Mouse (Mus musculus): ENCODE data around the gene Fam83e. TPM values are rescaled to one million over a fixed set of nuclear protein-coding genes. Genes with fewer than 3 reads are reported as not detected.

Gene Fam83e
- total RNA-seq, 2 experiments from 2014 or later, result 0.37 to 0.41 TPM

DNA sequence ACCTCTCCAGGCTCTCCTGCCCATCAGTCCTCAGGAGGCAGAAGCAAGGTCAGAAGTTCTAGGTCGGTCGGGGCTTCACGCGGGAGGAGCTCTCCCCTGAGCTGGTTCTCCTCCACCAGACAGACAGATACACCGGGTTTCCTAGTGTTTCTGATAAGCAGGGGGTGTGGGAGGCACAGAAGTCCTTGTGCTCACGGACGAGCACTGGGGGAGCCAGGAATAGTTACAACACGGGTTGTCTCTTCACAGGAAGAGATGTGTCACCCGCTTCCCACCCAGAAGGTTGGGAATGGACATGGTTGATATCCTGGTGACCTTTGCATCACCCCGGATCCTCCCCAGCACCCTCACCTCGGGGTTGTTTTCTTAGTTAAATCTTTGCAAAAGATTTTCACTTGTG is 31.2 kb upstream of the Fam83e start:
- intact Hi-C loops (cut with DNase I), result no loop called here
- no peak for TF ChIP-seq CTCF (IDR thresholded peaks at IDR 0.05)
- Histone ChIP-seq H3K4me3 (no peak overlapping the region), H3K27ac (no peak overlapping the region)
- DNase-seq (ENCODE audit: extremely low spot score in 1 of 2, low spot score in 2 of 2), result no peak

DNA sequence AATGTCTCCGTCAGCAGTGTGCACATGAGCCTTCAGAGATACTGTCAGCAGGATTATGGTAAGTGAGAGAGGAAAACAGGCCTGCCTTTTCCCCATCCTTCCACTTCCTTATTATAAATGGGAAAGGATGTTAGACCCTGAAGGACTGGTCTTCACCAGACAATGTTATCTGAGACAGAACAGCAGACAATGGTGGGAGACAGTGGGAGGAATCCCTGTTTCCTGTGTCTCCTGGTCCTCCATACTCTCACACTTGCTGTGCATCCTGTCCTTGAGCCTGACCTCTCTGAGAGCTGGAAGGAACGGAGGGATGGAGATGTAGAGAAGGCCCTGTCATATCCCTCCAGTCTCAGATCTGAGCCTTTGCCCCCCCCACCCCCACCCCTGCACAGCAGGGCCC is 28.6 kb upstream of the Fam83e start:
- Histone ChIP-seq H3K27ac (no peak overlapping the region), H3K4me3 (no peak overlapping the region)
- intact Hi-C loops (cut with DNase I), result no loop called here
- DNase-seq (ENCODE audit: extremely low spot score in 1 of 2, low spot score in 2 of 2), result no peak
- TF ChIP-seq CTCF (IDR thresholded peaks at IDR 0.05), result no peak

DNA sequence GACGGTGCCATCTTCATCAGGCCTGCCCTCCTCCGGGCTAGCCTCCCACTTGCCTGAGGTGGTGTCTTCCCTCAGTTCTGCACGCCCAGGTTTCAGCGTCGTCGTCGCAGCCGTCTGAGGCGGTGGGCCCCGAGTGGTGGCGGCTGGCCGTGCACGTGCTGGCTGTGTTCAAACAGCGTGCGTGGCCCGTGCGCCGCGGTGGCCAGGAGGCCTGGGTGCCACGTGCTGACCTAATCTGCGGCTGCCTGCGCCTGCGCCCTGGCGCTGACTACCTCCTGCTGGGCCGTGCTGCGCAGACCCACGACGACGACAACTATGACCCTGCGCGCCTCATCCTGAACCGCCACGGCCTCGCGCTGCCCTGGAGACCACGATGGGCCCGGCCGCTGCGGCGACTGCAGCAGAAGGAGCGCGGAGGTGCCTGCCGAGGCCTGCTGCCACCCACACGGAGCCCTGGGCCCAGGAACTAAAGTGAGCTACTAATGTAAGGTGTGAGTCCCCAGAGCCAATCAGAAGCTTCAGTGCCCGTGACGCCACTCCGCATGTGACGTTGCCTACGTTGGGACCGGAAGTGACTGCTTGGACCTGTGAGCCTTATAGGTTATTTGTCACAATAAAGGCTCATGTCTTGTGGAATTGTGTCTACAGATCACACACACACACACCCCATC is 27.0 kb upstream of the Fam83e start, which contains the start of gene Sec1:
Sec1 (minus strand) TSS at position 482 of the 671 bp plus-strand sequence.
- H3K4me3 ChIP-seq, result no peak within 1 kb of the TSS
- no peak within 1 kb of the TSS for H3K27ac ChIP-seq
- intact Hi-C loops (cut with DNase I), result no loop called here
- no peak for DNase-seq (ENCODE audit: extremely low spot score in 1 of 2, low spot score in 2 of 2)
- no peak for TF ChIP-seq CTCF (IDR thresholded peaks at IDR 0.05)

DNA sequence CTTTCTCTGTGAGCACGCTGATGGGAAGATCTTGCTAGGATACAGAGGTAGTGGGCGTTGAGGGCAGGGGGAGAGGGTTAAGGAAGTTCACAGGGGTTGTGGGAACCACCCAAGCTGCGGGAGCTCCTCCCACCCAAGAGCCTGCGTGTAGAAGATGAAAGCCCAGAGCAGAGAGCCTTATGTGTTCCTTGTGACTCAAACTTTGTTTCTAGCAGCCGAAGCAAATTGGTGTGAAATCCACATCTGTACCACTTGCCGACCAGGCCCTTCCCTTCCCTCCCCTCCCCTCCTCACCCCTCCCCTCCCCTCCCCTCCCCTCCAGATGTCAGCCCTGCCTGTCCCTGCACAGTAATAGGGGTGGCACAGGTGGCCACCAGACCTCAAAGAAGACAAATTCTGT is 25.9 kb upstream of the Fam83e start:
- H3K27ac ChIP-seq, result no peak overlapping the region
- no peak for DNase-seq (ENCODE audit: extremely low spot score in 1 of 2, low spot score in 2 of 2)
- intact Hi-C loops (cut with DNase I), result no loop called here
- no peak overlapping the region for H3K4me3 ChIP-seq
- no peak for TF ChIP-seq CTCF (IDR thresholded peaks at IDR 0.05)

DNA sequence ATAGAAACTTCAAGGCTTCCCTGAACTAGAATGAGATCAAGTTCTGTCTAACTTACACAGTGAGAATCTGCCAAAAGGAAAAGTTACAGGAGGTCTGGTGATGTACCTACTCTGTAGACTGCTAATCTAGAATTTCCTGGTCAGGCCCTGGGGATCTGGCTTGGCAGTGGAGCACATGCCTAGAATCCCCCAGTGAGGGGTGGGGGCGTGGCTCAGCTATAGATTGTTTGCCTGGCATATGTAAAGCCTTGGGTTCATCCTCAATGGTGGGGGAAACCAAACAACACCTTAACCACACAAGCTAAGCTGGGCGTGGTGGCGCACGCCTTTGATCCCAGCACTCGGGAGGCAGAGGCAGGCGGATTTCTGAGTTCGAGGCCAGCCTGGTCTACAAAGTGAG is 23.1 kb upstream of the Fam83e start:
- Histone ChIP-seq H3K4me3 (no peak overlapping the region), H3K27ac (no peak overlapping the region)
- no peak for DNase-seq (ENCODE audit: extremely low spot score in 1 of 2, low spot score in 2 of 2)
- intact Hi-C loops (cut with DNase I), result no loop called here
- TF ChIP-seq CTCF (IDR thresholded peaks at IDR 0.05), result no peak

DNA sequence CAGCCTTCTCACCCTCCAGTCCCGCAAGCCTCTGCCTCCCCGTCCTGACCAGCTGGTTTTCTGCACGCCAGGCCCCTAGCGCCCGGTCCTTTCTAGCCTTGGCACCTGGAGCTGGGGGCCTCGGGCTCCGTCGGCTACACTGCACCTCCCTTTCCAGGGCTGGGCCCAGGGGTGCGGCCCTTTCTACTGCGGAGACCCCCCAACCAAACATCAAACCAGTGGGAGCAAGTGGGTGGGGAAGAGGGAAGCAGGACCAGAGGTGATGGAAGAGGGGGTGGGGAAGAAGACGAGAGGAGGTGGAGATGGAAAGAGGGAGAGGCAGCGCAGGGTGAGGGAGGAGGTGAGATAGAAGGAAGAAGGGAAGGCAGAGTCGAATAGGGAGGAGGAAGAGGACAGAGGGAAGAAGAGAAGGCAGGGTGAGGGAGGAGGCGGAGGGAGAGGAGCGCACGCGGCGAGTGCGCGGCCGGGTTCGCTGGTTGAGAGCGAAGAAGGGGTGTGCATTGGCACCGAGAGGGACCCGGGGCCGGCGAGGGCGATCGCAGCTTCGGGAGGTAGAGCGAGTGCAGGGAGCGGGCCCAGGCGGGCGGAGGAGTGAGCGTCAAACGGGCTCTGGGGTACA is 21.4 kb upstream of the Fam83e start, which contains the start of gene Car11:
Car11 (plus strand) TSS at position 321 of the 619 bp plus-strand sequence.
- Histone ChIP-seq H3K27ac (peak within 1 kb of the TSS; percentile 98), H3K4me3 (peak within 1 kb of the TSS; percentile 66)
- DNase-seq (ENCODE audit: extremely low spot score in 1 of 2, low spot score in 2 of 2), result peak in 1 of 2 experiments; percentile 56
- intact Hi-C loops (cut with DNase I), result no loop called here
- TF ChIP-seq CTCF (IDR thresholded peaks at IDR 0.05), result no peak

DNA sequence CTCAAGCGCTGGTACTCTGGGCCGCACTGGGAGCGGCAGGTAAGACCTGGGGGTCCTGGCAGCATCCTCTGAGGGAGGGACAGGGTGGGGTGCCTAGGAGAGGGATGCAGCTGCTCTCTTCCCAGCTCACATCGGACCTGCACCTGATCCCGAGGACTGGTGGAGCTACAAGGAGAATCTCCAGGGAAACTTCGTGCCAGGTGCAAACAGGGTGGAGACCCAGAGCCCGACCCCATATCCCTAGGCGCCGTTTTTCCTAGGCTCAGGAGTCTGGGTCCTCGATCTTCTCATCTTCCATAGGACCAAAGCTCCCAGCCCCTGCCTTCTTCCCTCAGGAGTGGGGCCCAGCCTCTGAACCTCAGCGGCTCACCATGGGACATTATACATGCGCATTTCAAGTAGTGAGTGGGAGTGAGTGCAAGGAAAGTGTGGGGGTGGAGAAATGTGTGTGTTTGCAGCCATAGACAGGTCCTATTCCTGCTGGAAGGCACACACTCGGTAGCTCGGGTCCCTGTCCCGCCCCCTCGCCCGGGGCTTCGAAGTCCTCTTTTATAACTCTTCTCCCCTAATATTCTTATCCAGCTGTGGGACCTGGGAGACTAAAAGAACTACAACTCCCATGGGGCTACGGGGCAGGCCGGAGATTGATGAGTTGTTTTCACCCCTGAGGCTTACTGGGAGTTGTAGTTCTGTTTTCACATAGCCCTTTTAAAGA is 20.6 kb upstream of the Fam83e start:
- no peak for TF ChIP-seq CTCF (IDR thresholded peaks at IDR 0.05)
- DNase-seq (ENCODE audit: extremely low spot score in 1 of 2, low spot score in 2 of 2), result peak; percentile 69 to 82
- peak overlapping the region; percentile 66 for H3K4me3 ChIP-seq
- intact Hi-C loops (cut with DNase I), result no loop called here
- H3K27ac ChIP-seq, result peak overlapping the region; percentile 98

DNA sequence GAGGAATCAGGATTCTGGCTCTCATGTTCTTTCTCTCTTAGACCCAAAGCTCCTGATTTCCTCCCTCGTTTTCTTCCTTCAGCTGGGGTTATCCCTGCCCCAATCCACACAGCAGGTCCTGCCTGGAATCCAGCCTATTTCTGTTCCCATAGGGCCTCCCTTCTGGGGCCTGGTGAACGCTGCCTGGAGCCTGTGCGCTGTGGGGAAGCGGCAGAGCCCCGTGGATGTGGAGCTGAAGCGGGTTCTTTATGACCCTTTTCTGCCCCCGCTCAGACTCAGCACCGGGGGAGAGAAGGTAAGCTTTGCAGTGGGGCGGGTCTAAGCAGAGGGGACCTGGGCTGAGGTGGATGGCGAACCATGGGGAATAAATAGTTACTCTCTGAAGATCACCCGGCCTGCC is 19.9 kb upstream of the Fam83e start:
- peak overlapping the region; percentile 98 for H3K27ac ChIP-seq

DNA sequence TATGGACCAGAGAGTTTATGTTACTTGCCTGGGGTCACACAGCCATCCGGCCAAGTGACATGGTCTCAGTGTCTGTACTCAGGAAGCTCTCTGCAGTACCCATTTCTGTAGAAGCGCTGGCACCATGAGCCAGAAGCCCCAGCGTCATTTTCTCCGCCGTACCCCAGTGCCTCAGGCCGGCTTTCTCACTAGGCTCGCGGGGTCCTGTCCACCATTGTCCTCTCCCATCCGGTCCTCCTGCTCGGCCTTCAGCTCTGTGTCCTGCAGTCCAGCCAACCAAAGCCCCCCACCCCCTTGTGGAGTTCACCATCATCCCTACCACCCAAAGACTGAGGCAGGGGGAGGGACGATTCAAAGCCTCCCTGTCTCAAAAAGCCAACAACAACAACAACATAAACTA is 19.4 kb upstream of the Fam83e start:
- no peak for DNase-seq (ENCODE audit: extremely low spot score in 1 of 2, low spot score in 2 of 2)
- Histone ChIP-seq H3K4me3 (peak overlapping the region; percentile 66), H3K27ac (peak overlapping the region; percentile 98)
- intact Hi-C loops (cut with DNase I), result no loop called here
- TF ChIP-seq CTCF (IDR thresholded peaks at IDR 0.05), result no peak

More for the DNA sequence above, 19.9 kb upstream of the Fam83e start:
- H3K4me3 ChIP-seq, result peak overlapping the region; percentile 66
- peak in 1 of 2 experiments; percentile 36 for DNase-seq (ENCODE audit: extremely low spot score in 1 of 2, low spot score in 2 of 2)
- intact Hi-C loops (cut with DNase I), result no loop called here
- no peak for TF ChIP-seq CTCF (IDR thresholded peaks at IDR 0.05)

DNA sequence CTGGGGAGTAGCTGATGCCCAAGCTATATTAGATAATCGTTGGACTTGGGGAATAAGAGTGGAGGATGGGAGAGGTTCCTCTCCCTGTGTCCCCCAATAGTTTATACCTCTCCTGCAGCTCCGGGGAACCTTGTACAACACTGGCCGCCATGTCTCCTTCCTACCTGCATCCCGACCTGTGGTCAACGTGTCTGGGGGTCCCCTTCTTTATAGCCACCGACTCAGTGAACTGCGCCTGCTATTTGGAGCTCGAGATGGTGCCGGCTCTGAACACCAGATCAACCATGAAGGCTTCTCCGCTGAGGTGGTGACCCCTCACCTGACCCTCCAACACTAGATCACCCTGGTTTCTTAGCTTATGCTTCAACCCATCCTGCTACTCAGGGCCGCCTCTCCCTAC is 18.7 kb upstream of the Fam83e start:
- TF ChIP-seq CTCF (IDR thresholded peaks at IDR 0.05), result no peak
- Histone ChIP-seq H3K27ac (no peak overlapping the region), H3K4me3 (no peak overlapping the region)
- intact Hi-C loops (cut with DNase I), result no loop called here
- DNase-seq (ENCODE audit: extremely low spot score in 1 of 2, low spot score in 2 of 2), result no peak

DNA sequence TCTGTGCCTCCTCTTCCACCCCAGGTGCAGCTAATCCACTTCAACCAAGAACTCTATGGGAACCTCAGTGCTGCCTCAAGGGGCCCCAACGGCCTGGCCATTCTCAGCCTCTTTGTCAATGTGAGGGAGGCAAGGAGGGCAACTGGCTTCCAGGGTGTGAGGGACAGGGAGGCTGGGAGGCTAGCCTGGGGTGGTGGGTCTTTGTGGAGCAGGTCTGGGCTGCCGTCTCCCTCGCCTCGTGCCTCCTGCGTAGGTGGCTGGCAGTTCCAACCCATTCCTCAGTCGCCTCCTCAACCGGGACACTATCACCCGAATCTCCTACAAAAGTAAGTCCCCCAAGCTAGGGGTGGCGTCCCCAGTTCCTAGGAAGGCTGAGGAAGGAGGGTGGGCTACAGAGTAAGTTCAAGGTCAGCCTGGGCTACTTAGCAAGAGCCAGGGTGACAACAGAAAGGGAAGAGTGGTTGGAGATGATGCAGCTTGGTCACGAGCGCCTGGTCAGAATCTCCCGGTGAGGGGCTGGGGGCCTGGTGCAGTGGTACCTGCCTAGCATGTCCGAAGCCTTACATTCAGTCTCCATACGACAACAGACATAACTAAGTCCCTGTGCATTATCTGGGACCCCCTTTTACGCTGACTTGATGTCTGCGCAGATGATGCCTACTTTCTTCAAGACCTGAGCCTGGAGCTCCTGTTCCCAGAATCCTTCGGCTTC is 18.0 kb upstream of the Fam83e start:
- peak in 1 of 2 experiments; percentile 19 for DNase-seq (ENCODE audit: extremely low spot score in 1 of 2, low spot score in 2 of 2)
- H3K27ac ChIP-seq, result peak overlapping the region; percentile 98
- intact Hi-C loops (cut with DNase I), result no loop called here
- H3K4me3 ChIP-seq, result no peak overlapping the region
- no peak for TF ChIP-seq CTCF (IDR thresholded peaks at IDR 0.05)

Data from left cerebral cortex, adult 2 months (tissue).